Mouse (Mus musculus) E14TG2a.4 (cell line): ENCODE results near the gene Alg1.
"Not testable (repeated sequence)": the region's sequence is repeated elsewhere in the genome, so short reads cannot be mapped to it uniquely, and the experiment has no call there.

Experiments
- CTCF ChIP-seq: conservative IDR thresholded peaks from 2 replicates; pipeline ENCODE4 v1.5.1; 2014; ENCODE audit warnings: low read length
- NANOG ChIP-seq: IDR thresholded peaks from 2 replicates; pipeline ENCODE4 v1.6.1; 2014; ENCODE audit warnings: borderline replicate concordance, low read length, mixed read lengths
- POU5F1 ChIP-seq: IDR thresholded peaks from 2 replicates; pipeline ENCODE4 v1.6.1; 2014; ENCODE audit warnings: low read length, borderline replicate concordance

- TF ChIP-seq CTCF, NANOG, POU5F1: not testable (repeated sequence)
Measured at GRCm38 (mm10) chr16:5227501-5227900, 5.9 kb upstream of the Alg1 start.
